Mouse (Mus musculus): Measurements from ENCODE around the gene Gdf11.

Gene Gdf11

GRCm38 (mm10) chr10:128890383-128891295 is 879 bp downstream of the Gdf11 start:
- no peak for DNase-seq

- DNase-seq: no peak
Measured at GRCm38 (mm10) chr10:128889846-128890245, 1.7 kb downstream of the Gdf11 start.

DNA sequence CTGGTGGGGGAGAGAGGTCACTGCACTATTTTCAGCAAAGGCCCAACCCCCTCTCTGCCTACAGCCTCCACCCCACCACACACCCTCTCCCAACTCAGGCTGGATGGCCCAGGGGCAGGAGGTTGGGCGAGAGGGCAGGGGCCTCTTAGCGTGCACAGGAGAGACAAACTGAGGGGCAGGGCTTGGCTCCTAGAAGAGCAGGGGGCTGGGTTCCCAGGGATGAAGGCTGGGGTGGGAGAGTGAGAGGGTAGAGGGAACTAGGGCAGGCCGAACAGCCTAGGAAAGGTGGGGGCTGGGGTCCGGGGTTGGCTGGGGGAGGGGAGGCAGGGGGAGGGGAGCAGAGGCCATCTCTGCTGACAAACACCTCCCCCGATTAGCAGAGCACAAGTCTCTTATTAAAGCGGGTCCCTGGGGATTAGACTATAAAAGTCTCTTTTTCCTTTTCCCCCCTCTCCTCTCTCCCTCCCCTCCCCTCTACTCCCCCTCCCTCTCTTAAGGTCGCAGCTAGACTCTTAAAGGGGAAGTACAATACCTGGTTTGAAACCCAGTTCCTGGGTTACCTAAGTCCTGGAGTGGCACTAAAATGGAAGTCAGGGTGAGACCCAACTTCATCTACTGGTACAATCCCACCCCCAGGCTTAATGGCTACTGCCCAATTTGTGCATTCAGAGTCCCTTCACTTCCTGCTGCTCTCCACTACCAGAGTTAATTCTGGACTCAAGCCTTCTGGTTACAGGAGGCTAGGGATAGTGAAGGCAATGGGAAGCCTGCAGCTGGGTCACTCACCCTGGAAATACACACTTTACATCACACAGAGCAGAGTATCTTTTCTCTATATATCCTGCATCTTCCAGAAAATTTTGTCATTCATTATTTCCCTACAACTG is 2.3 kb downstream of the Gdf11 start:
- DNase-seq: no peak

GRCm38 (mm10) chr10:128882067-128882466 is 9.5 kb downstream of the Gdf11 start:
- DNase-seq: no peak

GRCm38 (mm10) chr10:128878811-128879210 is 12.7 kb downstream of the Gdf11 start:
- DNase-seq: no peak

- no peak for DNase-seq
Measured at GRCm38 (mm10) chr10:128878291-128878690, 13.2 kb downstream of the Gdf11 start.

DNA sequence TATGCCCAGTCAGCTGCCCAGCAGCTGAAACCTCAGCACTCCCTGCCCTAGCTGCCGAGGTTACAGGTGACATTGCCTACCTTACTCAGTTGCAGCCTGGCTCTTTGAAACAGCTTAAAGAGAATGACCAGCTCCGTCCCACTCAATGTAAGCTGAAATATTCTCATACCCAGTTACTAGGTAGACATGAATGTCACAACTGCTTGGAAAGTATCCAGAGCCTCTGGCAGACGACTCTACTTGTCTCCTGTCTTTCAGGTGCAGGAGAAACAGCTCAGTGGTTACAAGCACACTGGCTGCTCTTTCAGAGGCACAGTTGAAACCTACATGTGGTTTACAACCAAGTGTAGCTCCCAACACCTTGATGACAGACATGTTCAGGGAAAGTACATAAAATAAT is 21.2 kb downstream of the Gdf11 start:
- DNase-seq: no peak

GRCm38 (mm10) chr10:128866518-128866917 is 25.0 kb downstream of the Gdf11 start:
- no peak for DNase-seq

- no peak for DNase-seq
Measured at GRCm38 (mm10) chr10:128866042-128866441, 25.5 kb downstream of the Gdf11 start.

- no peak for DNase-seq
Measured at GRCm38 (mm10) chr10:128861176-128861575, 30.3 kb downstream of the Gdf11 start.

- no peak for DNase-seq
Measured at GRCm38 (mm10) chr10:128850339-128850738, 41.2 kb downstream of the Gdf11 start.

DNA sequence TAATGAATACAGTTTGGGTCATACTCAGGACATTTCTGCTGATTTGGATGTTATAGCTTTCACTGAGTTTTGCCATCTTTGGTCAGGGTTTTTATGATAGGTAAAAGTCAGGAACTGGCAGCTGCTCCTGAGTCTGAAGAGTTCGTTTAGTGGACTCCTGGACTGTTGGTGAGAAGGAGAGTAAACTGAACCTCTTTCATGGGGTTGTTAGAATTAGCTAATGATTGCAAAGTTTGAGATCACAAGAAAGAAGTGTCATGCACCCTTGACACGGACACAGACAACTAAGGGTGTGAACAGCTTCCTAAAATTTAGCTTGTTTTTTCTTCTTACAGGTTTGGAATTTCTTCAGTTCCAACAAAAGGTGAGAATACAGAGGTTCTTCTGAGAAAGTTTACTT is 43.1 kb downstream of the Gdf11 start:
- no peak for DNase-seq

DNA sequence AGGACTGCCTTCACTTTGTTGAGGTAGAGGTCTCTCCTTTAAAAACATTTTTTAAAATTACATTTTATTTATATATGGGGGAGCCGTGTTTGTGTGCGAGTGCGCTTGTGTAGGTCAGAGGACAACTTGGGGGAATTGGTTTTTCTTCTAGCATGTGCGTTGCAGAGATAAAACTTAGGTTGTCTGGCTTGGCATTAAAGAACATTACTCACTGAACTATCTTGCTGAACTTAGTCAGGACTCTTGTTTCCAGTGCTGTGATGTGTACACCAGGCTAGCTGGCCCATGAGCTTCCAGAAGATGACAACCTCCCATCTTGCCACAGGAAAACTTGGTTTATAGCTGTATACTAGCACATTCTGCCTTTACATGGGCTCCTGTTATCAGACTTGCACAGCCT is 44.9 kb downstream of the Gdf11 start:
- DNase-seq: no peak

DNA sequence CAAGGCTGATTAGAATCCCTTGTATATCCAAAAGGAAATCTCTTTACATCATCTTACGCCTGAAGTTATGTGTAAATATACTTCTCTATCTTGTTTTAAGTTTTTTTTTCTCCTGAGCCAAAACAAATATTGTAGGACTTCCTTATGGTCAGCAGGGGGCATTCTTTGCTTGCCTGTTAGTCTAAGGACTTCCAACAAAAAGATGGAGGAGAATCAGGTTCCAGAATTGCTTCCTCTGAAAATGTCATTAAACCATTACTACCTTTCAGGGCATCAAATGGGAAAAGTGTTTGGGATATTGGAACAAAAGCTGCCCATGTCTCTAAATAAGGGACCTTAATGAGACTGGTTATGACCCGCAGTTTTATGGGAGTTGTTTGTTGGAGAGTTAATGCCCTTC is 46.0 kb downstream of the Gdf11 start:
- no peak for DNase-seq

DNA sequence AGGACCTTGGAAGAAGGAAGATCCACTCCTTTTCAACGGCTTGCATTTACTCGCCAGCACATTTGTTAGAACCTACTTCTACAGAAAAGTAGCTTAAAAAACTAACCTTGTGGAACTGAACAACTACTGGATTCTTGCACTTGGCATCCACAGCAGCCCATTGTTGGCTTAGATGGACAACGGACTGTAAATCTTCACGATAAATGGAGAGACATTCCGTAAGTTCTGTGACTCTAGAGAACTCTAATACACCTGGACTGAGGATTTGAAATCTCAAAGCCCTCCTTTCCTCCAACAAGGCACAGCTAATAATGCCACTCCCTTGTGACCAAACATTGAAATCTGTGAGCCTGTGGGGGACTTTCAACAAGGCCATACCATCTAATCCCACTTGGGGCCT is 48.3 kb downstream of the Gdf11 start:
- no peak for DNase-seq

GRCm38 (mm10) chr10:128840612-128841011 is 50.9 kb downstream of the Gdf11 start:
- no peak for DNase-seq

- DNase-seq: no peak
Measured at GRCm38 (mm10) chr10:128839434-128839833, 52.1 kb downstream of the Gdf11 start.

- no peak for DNase-seq
Measured at GRCm38 (mm10) chr10:128837400-128837799, 54.1 kb downstream of the Gdf11 start.
